Mouse (Mus musculus): ENCODE results near the gene Dok7.

GRCm38 (mm10) chr5:35129767-35130191 lies 73.2 kb downstream of the Dok7 start:
- TF ChIP-seq CTCF (IDR thresholded peaks at IDR 0.05; ENCODE audit: borderline replicate concordance, control insufficient read depth, extremely low read depth, insufficient read depth, low read length, poor library complexity) (no peak), POLR2A (IDR thresholded peaks at IDR 0.05; ENCODE audit: control insufficient read depth, extremely low read depth, insufficient read depth, low read length, poor library complexity) (no peak)

All from thymus, adult 2 months (tissue).